Mouse (Mus musculus): Measurements from ENCODE around the gene Ank3. TPM values are rescaled to one million over a fixed set of nuclear protein-coding genes. Genes with fewer than 3 reads are reported as not detected.

Gene Ank3
- polyA plus RNA-seq, 1 experiment from 2014 or later: 22.5 TPM

- no peaks in the 10 kb centered on the region for H3K4me1 ChIP-seq (ENCODE audit: control insufficient read depth, insufficient read depth, low read length)
- WGBS: 53% methylated on average over 8 of the region's 8 CpGs
These were observed 668.1 kb downstream of the Ank3 start for GRCm38 (mm10) chr10:70066497-70067168.

GRCm38 (mm10) chr10:70067169-70068115 is 668.9 kb downstream of the Ank3 start:
- Histone ChIP-seq H3K27ac (replicated peaks; ENCODE audit: low read depth, low read length) (no peak overlapping the region), H3K9ac (ENCODE audit: low read depth, low read length) (no peak overlapping the region), H3K4me3 (ENCODE audit: low read depth, low read length) (no peak overlapping the region), H3K36me3 (ENCODE audit: control insufficient read depth, insufficient read depth, low read length) (no peaks in the 10 kb centered on the region), H3K9me3 (ENCODE audit: control insufficient read depth, low read length) (no peaks in the 10 kb centered on the region), H3K4me2 (ENCODE audit: low read depth, low read length) (no peak overlapping the region), H3K4me1 (ENCODE audit: control insufficient read depth, insufficient read depth, low read length) (no peaks in the 10 kb centered on the region), H3K27me3 (replicated peaks; ENCODE audit: control insufficient read depth, insufficient read depth, low read length) (no peaks in the 10 kb centered on the region)
- ATAC-seq (ENCODE audit: low read depth) (0 out of 2 replicates have a peak, but pooled peaks have one; percentile 30), DNase-seq (ENCODE audit: low spot score) (no peak)
- 55% methylated on average over 6 of the region's 6 CpGs for WGBS

More at GRCm38 (mm10) chr10:70066497-70067168, 668.1 kb downstream of the Ank3 start:
- Histone ChIP-seq H3K4me2 (ENCODE audit: low read depth, low read length) (no peak overlapping the region), H3K36me3 (ENCODE audit: control insufficient read depth, insufficient read depth, low read length) (no peaks in the 10 kb centered on the region), H3K9me3 (ENCODE audit: control insufficient read depth, low read length) (no peaks in the 10 kb centered on the region), H3K9ac (ENCODE audit: low read depth, low read length) (no peak overlapping the region), H3K4me3 (ENCODE audit: low read depth, low read length) (no peak overlapping the region), H3K27ac (replicated peaks; ENCODE audit: low read depth, low read length) (no peak overlapping the region), H3K27me3 (replicated peaks; ENCODE audit: control insufficient read depth, insufficient read depth, low read length) (no peaks in the 10 kb centered on the region)
- ATAC-seq (ENCODE audit: low read depth): peak; percentile 57; the same call in 1 of the 2 replicates
- DNase-seq (ENCODE audit: low spot score): no peak

GRCm38 (mm10) chr10:70069321-70069720 is 670.7 kb downstream of the Ank3 start:
- no peaks in the 10 kb centered on the region for H3K36me3 ChIP-seq (ENCODE audit: control insufficient read depth, insufficient read depth, low read length)
- no peak overlapping the region for H3K9ac ChIP-seq (ENCODE audit: low read depth, low read length)
- no peak for DNase-seq (ENCODE audit: low spot score)
- no peaks in the 10 kb centered on the region for H3K4me1 ChIP-seq (ENCODE audit: control insufficient read depth, insufficient read depth, low read length)
- no peak for ATAC-seq (ENCODE audit: low read depth)
- H3K9me3 ChIP-seq (ENCODE audit: control insufficient read depth, low read length): no peaks in the 10 kb centered on the region
- no peak overlapping the region for H3K4me3 ChIP-seq (ENCODE audit: low read depth, low read length)
- 55% methylated on average over 6 of the region's 6 CpGs for WGBS
- H3K4me2 ChIP-seq (ENCODE audit: low read depth, low read length): no peak overlapping the region
- H3K27me3 ChIP-seq (replicated peaks; ENCODE audit: control insufficient read depth, insufficient read depth, low read length): no peaks in the 10 kb centered on the region
- no peak overlapping the region for H3K27ac ChIP-seq (replicated peaks; ENCODE audit: low read depth, low read length)

- no peak overlapping the region for H3K9ac ChIP-seq (ENCODE audit: low read depth, low read length)
- DNase-seq (ENCODE audit: low spot score): no peak
- H3K9me3 ChIP-seq (ENCODE audit: control insufficient read depth, low read length): no peaks in the 10 kb centered on the region
- H3K36me3 ChIP-seq (ENCODE audit: control insufficient read depth, insufficient read depth, low read length): no peaks in the 10 kb centered on the region
- no peaks in the 10 kb centered on the region for H3K4me1 ChIP-seq (ENCODE audit: control insufficient read depth, insufficient read depth, low read length)
- no peaks in the 10 kb centered on the region for H3K27me3 ChIP-seq (replicated peaks; ENCODE audit: control insufficient read depth, insufficient read depth, low read length)
- no peak overlapping the region for H3K27ac ChIP-seq (replicated peaks; ENCODE audit: low read depth, low read length)
- WGBS: 88% methylated on average over 4 of the region's 4 CpGs
- no peak overlapping the region for H3K4me3 ChIP-seq (ENCODE audit: low read depth, low read length)
- no peak overlapping the region for H3K4me2 ChIP-seq (ENCODE audit: low read depth, low read length)
- ATAC-seq (ENCODE audit: low read depth): no peak
These were observed 672.8 kb downstream of the Ank3 start for GRCm38 (mm10) chr10:70071334-70071733.

Other genes starting within 250 kb of the Ank3 start
- 27.7 and 28.0 TPM in 2 replicates for gene Rhobtb1, start 247.3 kb upstream of the Ank3 start, polyA plus RNA-seq (2014; fragmentation: Nextera tagmentation; extraction: Ambion mirVana)
- gene A930033H14Rik, start 185.7 kb upstream of the Ank3 start, polyA plus RNA-seq (2014; fragmentation: Nextera tagmentation; extraction: Ambion mirVana): 2.5 and 3.1 TPM in 2 replicates
- gene Cdk1, start 45.8 kb upstream of the Ank3 start, polyA plus RNA-seq (2014; fragmentation: Nextera tagmentation; extraction: Ambion mirVana): 397 and 436 TPM in 2 replicates

Measured in embryonic facial prominence, embryonic 14.5 days (tissue).